ENCODE assay signal across 12 mouse cellular contexts in the genomic region with DNA sequence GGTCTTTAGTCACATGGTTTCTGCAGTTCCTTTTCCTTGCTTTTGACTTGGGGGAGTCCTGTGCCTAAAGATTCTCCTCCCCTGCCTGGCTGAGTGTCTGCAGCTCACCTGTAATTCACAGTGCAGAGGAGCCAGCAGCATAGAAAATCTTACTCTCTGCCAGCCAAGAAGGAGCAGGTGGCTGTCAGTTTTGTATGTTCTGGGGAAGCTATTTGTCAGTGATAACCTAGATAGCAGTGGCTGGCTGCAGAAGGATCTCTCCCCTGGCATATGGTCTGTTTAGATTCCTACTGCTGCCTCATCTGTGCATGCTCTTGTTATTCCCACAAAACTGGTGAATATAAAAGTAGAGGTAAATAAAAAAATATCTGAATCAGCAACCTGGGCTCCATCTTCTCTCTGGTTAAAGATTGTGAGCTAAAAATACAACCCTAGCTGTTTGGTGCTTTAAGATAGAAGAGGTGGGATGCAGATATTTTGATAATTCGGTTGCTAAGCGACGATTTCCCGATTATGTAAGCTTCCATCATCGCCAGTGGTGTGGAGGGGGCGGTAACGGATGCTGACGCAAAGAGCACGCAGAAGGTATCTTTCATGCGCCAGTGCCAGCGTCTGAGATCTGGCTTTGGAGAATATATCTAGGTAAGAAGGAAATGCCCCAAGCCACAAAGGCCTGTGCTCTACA. TPM values are rescaled to one million over a fixed set of nuclear protein-coding genes. Genes with fewer than 3 reads are reported as not detected.
DNase-seq lines count a peak whose midpoint lies in the region; ATAC-seq and TF ChIP-seq lines count a peak whose summit lies in the region.
"Had no signal": no experiment of that assay in that cellular context is flagged by ENCODE, and none has a peak within 500 bp of the region (broad histone marks: within the 10 kb centered on the region; RNA-seq: fewer than 3 reads in every experiment).

No protein-coding gene starts in this region.

- H3K4me1 ChIP-seq in midbrain, embryonic 14.5 days (ENCODE audit: control insufficient read depth, insufficient read depth, low read length): no peaks in the 10 kb centered on the region
- no peaks in the 10 kb centered on the region for H3K4me1 ChIP-seq in limb, embryonic 10.5 days
- no peaks in the 10 kb centered on the region for H3K4me1 ChIP-seq in thymus, adult 2 months (replicated peaks; ENCODE audit: control insufficient read depth, insufficient read depth, low read length)
- H3K4me1 ChIP-seq: kidney, embryonic 15.5 days had no signal

- no peak overlapping the region for H3K4me3 ChIP-seq in midbrain, embryonic 14.5 days (replicated peaks; ENCODE audit: low read depth, low read length)
- no peak overlapping the region for H3K4me3 ChIP-seq in limb, embryonic 10.5 days
- H3K4me3 ChIP-seq in thymus, adult 2 months (ENCODE audit: control insufficient read depth, insufficient read depth, low read length): no peak overlapping the region
- H3K4me3 ChIP-seq: kidney, embryonic 15.5 days; myocyte had no signal

- no peak for ATAC-seq in midbrain, embryonic 14.5 days (ENCODE audit: low FRiP score, low TSS enrichment)

- no peak overlapping the region for H3K4me2 ChIP-seq in midbrain, embryonic 14.5 days (ENCODE audit: low read length)
- H3K4me2 ChIP-seq: kidney, embryonic 15.5 days had no signal

- H3K27me3 ChIP-seq in midbrain, embryonic 14.5 days (ENCODE audit: control insufficient read depth, insufficient read depth, low read length): no peaks in the 10 kb centered on the region
- no peaks in the 10 kb centered on the region for H3K27me3 ChIP-seq in limb, embryonic 10.5 days (ENCODE audit: low read depth, poor library complexity, severe bottlenecking)
- H3K27me3 ChIP-seq in thymus, adult 2 months (ENCODE audit: control insufficient read depth, insufficient read depth, low read length): no peaks in the 10 kb centered on the region
- H3K27me3 ChIP-seq: kidney, embryonic 15.5 days had no signal

- no peaks in the 10 kb centered on the region for H3K36me3 ChIP-seq in midbrain, embryonic 14.5 days (ENCODE audit: control insufficient read depth, insufficient read depth, low read length)
- no peaks in the 10 kb centered on the region for H3K36me3 ChIP-seq in limb, embryonic 10.5 days
- no peaks in the 10 kb centered on the region for H3K36me3 ChIP-seq in thymus, adult 2 months (ENCODE audit: control insufficient read depth, insufficient read depth, low read length)
- H3K36me3 ChIP-seq: kidney, embryonic 15.5 days had no signal

- intact Hi-C loops in heart, postnatal 10 days (cut with DNase I): no loop called here

- WGBS in midbrain, embryonic 14.5 days: 81% methylated on average over 11 of the region's 11 CpGs
- 94% methylated on average over 11 of the region's 11 CpGs for WGBS in limb, embryonic 10.5 days
- WGBS in thymus, adult 2 months: 94% methylated on average over 11 of the region's 11 CpGs

- TF ChIP-seq CTCF in thymus, adult 2 months (IDR thresholded peaks at IDR 0.05; ENCODE audit: borderline replicate concordance, control insufficient read depth, extremely low read depth, insufficient read depth, low read length, poor library complexity): no peak

- H3K27ac ChIP-seq in midbrain, embryonic 14.5 days (replicated peaks; ENCODE audit: low read depth, low read length): no peak overlapping the region
- no peak overlapping the region for H3K27ac ChIP-seq in limb, embryonic 10.5 days
- no peak overlapping the region for H3K27ac ChIP-seq in thymus, adult 2 months (ENCODE audit: control insufficient read depth, insufficient read depth, low read length)
- H3K27ac ChIP-seq: kidney, embryonic 15.5 days had no signal

- no peak for TF ChIP-seq POLR2A in thymus, adult 2 months (IDR thresholded peaks at IDR 0.05; ENCODE audit: control insufficient read depth, extremely low read depth, insufficient read depth, low read length, poor library complexity)

- DNase-seq in cerebellum, adult 11-12 months: peak; percentile 90
- peak; percentile 71 to 74 for DNase-seq in cerebellum, postnatal 10 days
- peak; percentile 63 for DNase-seq in layer of hippocampus, adult 9-10 months (ENCODE audit: low spot score)
- peak; percentile 48 for DNase-seq in midbrain, embryonic 14.5 days
- no peak for DNase-seq in kidney, postnatal 10 days
- no peak for DNase-seq in limb, embryonic 10.5 days (ENCODE audit: low spot score)
- no peak for DNase-seq in thymus, adult 2 months
- no peak for DNase-seq in heart, postnatal 10 days
- DNase-seq: lung, adult 2 months had no signal

- H3K9me3 ChIP-seq in midbrain, embryonic 14.5 days (ENCODE audit: control insufficient read depth, low read length): no peaks in the 10 kb centered on the region
- H3K9me3 ChIP-seq in limb, embryonic 10.5 days (replicated peaks): no peaks in the 10 kb centered on the region
- H3K9me3 ChIP-seq: kidney, embryonic 15.5 days had no signal

- no peak overlapping the region for H3K9ac ChIP-seq in midbrain, embryonic 14.5 days (replicated peaks; ENCODE audit: low read length)
- H3K9ac ChIP-seq: kidney, embryonic 15.5 days had no signal

RNA-seq across cellular contexts. Expression of gene Slc2a13, which starts 41.1 kb away (rescaled TPM):
- polyA plus RNA-seq in midbrain, embryonic 14.5 days (2014; fragmentation: Nextera tagmentation; extraction: Ambion mirVana): 4.1 and 4.3 TPM in 2 replicates
- polyA plus RNA-seq in limb, embryonic 10.5 days (2016; fragmentation: Nextera tagmentation; extraction: Ambion mirVana): 0.46 and 0.99 TPM in 2 replicates
- polyA plus RNA-seq in thymus, adult 2 months (2012; rRNA removed): 0.42 and 0.45 TPM in 2 replicates
- total RNA-seq in heart, postnatal 10 days (2021): 1 to 10 TPM; 2.5 to 2.8 TPM
- total RNA-seq: granulocyte monocyte progenitor cell, adult 5-6 weeks had no signal

RNA-seq across cellular contexts. Expression of gene Lrrk2, which starts 58.9 kb away (rescaled TPM):
- polyA plus RNA-seq in midbrain, embryonic 14.5 days (2014; fragmentation: Nextera tagmentation; extraction: Ambion mirVana): 1.5 and 1.8 TPM in 2 replicates
- 1.4 and 2.0 TPM in 2 replicates for polyA plus RNA-seq in limb, embryonic 10.5 days (2016; fragmentation: Nextera tagmentation; extraction: Ambion mirVana)
- 1.0 and 1.4 TPM in 2 replicates for polyA plus RNA-seq in thymus, adult 2 months (2012; rRNA removed)
- total RNA-seq in heart, postnatal 10 days (2021): 10 to 100 TPM; 10.8 to 13.7 TPM

Comparison
In these comparisons a context has a peak if more than half of its experiments do, and no peak if none do; other contexts are left out.
1. DNase-seq: peak in cerebellum, adult 11-12 months (single experiment), cerebellum, postnatal 10 days (2 of 2), layer of hippocampus, adult 9-10 months (single experiment) and midbrain, embryonic 14.5 days (single experiment); none in kidney, postnatal 10 days (single experiment), limb, embryonic 10.5 days (single experiment), thymus, adult 2 months (single experiment) and heart, postnatal 10 days (0 of 2).